Mouse (Mus musculus) pancreas, adult 10 weeks (tissue): Measurements from ENCODE around the gene Slc8a1. TPM values are rescaled to one million over a fixed set of nuclear protein-coding genes. Genes with fewer than 3 reads are reported as not detected.

Experiments
- polyA plus RNA-seq: library from polyadenylated mRNA; stranded (reverse); fragments of 350-450 nt; fragmentation: Illumina TruSeq; extraction: RNeasy Lipid Tissue Mini Kit (QIAGEN cat#74804); gene quantifications from one replicate; pipeline ENCODE4 v1.2.3, GENCODE M21; 2015; ENCODE audit warnings: low read depth, low replicate concordance; ENCODE audit not compliant: insufficient read depth

Gene Slc8a1
- polyA plus RNA-seq = 1.5 TPM

DNA sequence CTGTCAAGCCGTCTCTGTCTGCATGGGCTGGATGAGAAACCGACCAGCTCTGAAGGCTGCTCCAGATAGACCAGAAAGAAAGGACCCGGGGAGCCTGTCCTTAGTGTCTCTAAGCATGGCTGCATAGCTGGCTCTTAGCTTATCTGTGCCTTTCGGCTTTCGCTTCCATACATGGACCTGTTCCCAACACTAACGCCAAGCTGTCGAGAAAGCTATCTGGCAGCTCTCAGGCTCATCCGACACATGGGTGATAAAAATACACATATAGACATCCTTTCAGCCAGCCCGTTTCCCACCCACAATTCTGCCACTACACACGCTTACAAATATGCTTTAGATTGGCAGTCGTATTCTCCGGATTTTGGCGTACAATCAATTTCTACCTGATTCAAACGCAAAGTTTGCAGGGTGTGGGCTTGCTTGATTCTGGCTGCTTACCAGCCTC is at the start of gene Slc8a1:
Gene Slc8a1 (minus strand): TSS at position 67 of the 445 bp plus-strand sequence.

DNA sequence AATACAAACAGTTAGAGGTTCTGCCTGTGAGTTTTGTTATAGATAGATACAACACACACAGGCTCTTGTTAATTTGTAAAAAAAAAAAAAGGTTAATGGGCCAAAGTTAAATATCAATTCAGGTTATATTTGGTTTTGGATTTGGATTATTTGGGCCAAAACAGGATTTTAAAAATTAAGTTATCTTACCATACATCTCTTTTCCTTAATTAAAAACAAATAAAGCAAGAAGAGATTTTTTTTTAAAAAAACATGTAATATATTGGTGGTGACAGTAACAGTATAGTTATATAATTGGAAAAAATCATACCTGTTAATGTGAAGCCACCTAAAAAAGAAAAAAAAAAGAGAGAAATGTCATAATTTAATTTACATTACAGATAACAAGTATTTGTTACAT is 296.7 kb downstream of the Slc8a1 start, which contains the start of gene Gm11096:
Gene Gm11096 (plus strand): TSS at position 301 of the 400 bp plus-strand sequence.

